Mouse (Mus musculus): ENCODE data around the gene Zfp367. TPM values are rescaled to one million over a fixed set of nuclear protein-coding genes. Genes with fewer than 3 reads are reported as not detected.

The Zfp367 gene
- polyA plus RNA-seq, 1 experiment from 2014 or later: 11.7 TPM

DNA sequence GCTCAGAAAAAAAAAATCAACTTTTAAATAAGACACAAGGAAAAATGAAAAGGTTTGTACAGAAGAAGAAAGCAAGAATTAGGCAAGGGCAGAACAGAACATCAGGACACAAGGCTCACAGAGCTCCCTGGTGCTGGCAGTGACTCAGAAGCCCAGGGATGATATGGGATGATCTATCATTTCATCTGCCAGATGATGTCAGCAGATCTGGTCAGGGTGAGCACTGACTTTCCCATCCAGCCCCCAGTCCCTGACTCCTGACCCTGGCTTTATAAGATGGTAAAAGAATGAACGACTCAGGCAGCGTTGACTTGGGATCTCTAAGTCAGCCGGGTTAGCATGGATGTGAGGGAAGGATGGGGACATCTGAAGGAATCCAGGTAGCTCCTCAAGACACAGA, 69.7 kb downstream of the Zfp367 start:
- 83% methylated on average over 3 of the region's 3 CpGs for WGBS (ENCODE audit: insufficient replicate concordance)
- H3K4me2 ChIP-seq (ENCODE audit: low read depth, low read length): no peak overlapping the region
- DNase-seq (no peak), ATAC-seq (no peak)
- H3K4me1 ChIP-seq (ENCODE audit: insufficient read depth): no peaks in the 10 kb centered on the region
- H3K9ac ChIP-seq (replicated peaks): no peak overlapping the region
- no peaks in the 10 kb centered on the region for H3K27me3 ChIP-seq (ENCODE audit: insufficient read depth, low read length)
- no peaks in the 10 kb centered on the region for H3K36me3 ChIP-seq (replicated peaks; ENCODE audit: insufficient read depth, low read length)
- no peak overlapping the region for H3K4me3 ChIP-seq (ENCODE audit: low read depth, low read length)
- no peaks in the 10 kb centered on the region for H3K9me3 ChIP-seq (ENCODE audit: low read length)
- no peak overlapping the region for H3K27ac ChIP-seq (ENCODE audit: low read depth)
- TF ChIP-seq CTCF (IDR thresholded peaks at IDR 0.05; ENCODE audit: low read depth) (no peak), EP300 (IDR thresholded peaks at IDR 0.05; ENCODE audit: low read depth) (no peak)

Other genes with a start within 250 kb of the Zfp367 start
- not detected in 2 replicates for gene Hsd17b3, start 64.0 kb downstream of the Zfp367 start, polyA plus RNA-seq (2015; fragmentation: Nextera tagmentation; extraction: Ambion mirVana)
- gene Slc35d2, start 23.8 kb downstream of the Zfp367 start, polyA plus RNA-seq (2015; fragmentation: Nextera tagmentation; extraction: Ambion mirVana): 11.8 TPM in 2 replicates
- 9.0 and 11.9 TPM in 2 replicates for gene Habp4, start 8.6 kb upstream of the Zfp367 start, polyA plus RNA-seq (2015; fragmentation: Nextera tagmentation; extraction: Ambion mirVana)
- 4.5 and 5.3 TPM in 2 replicates for gene Cdc14b, start 122.1 kb upstream of the Zfp367 start, polyA plus RNA-seq (2015; fragmentation: Nextera tagmentation; extraction: Ambion mirVana)
- gene Aaed1, start 159.5 kb upstream of the Zfp367 start, polyA plus RNA-seq (2015; fragmentation: Nextera tagmentation; extraction: Ambion mirVana): 37.8 and 39.3 TPM in 2 replicates
- gene Ctsl, start 217.7 kb upstream of the Zfp367 start, polyA plus RNA-seq (2015; fragmentation: Nextera tagmentation; extraction: Ambion mirVana): 1,130 and 1,294 TPM in 2 replicates

Measured in liver, postnatal 0 days (tissue).